Mouse (Mus musculus) adrenal gland, postnatal 25 days (tissue): ENCODE results near the gene Psma6. TPM values are rescaled to one million over a fixed set of nuclear protein-coding genes. Genes with fewer than 3 reads are reported as not detected.
"Not testable (repeated sequence)": the region's sequence is repeated elsewhere in the genome, so short reads cannot be mapped to it uniquely, and the experiment has no call there.

Source experiments
- DNase-seq: peaks from one replicate; pipeline ENCODE4 v3.0.0; 2021; ENCODE audit warnings: mixed read lengths
- long read RNA-seq: library from polyadenylated mRNA; stranded (forward); transcript quantifications from one replicate; pipeline ENCODE4 v2.0.0, GENCODE M21; 2021
- total RNA-seq: library from RNA; stranded (reverse); gene quantifications from 2 replicates; pipeline ENCODE4 v1.2.3, GENCODE M21; 2021

Psma6 gene
- 216 and 229 TPM in 2 replicates for total RNA-seq
- long read RNA-seq, transcript Psma6-201 (7 exons, 1,042 nt) = major isoform, 123 of 127 reads
- long read RNA-seq, partial matches to known transcripts = 2 of 127 reads
- long read RNA-seq, other reads (novel, unspliced or antisense) = 2 of 127 reads

GRCm38 (mm10) chr12:55384023-55384749, at the start of gene Psma6:
Gene Psma6 (plus strand): TSS chr12:55384222.
- no peak for DNase-seq

GRCm38 (mm10) chr12:55338490-55338889, 45.5 kb upstream of the Psma6 start:
- DNase-seq = not testable (repeated sequence)

- not testable (repeated sequence) for DNase-seq
These were observed 41.0 kb upstream of the Psma6 start for GRCm38 (mm10) chr12:55343045-55343444.

GRCm38 (mm10) chr12:55343998-55344397, 40.0 kb upstream of the Psma6 start:
- DNase-seq = no peak

- DNase-seq = no peak
These were observed 39.4 kb upstream of the Psma6 start for GRCm38 (mm10) chr12:55344583-55344982.

GRCm38 (mm10) chr12:55353423-55353822, 30.6 kb upstream of the Psma6 start:
- no peak for DNase-seq

GRCm38 (mm10) chr12:55354904-55355303, 29.1 kb upstream of the Psma6 start:
- no peak for DNase-seq

GRCm38 (mm10) chr12:55357303-55357702, 26.7 kb upstream of the Psma6 start:
- no peak for DNase-seq

GRCm38 (mm10) chr12:55360929-55361328, 23.1 kb upstream of the Psma6 start:
- no peak for DNase-seq

- no peak for DNase-seq
These were observed 18.9 kb upstream of the Psma6 start for GRCm38 (mm10) chr12:55365083-55365482.

GRCm38 (mm10) chr12:55372424-55373055, 11.5 kb upstream of the Psma6 start:
- DNase-seq = no peak

- DNase-seq = no peak
These were observed 6.9 kb upstream of the Psma6 start for GRCm38 (mm10) chr12:55376956-55377609.

- no peak for DNase-seq
These were observed 6.4 kb upstream of the Psma6 start for GRCm38 (mm10) chr12:55377610-55377980.

- DNase-seq = no peak
These were observed 804 bp downstream of the Psma6 start for GRCm38 (mm10) chr12:55384826-55385225.

GRCm38 (mm10) chr12:55385931-55386330, 1.9 kb downstream of the Psma6 start:
- no peak for DNase-seq

GRCm38 (mm10) chr12:55386456-55386855, 2.4 kb downstream of the Psma6 start:
- no peak for DNase-seq

- DNase-seq = no peak
These were observed 3.2 kb downstream of the Psma6 start for GRCm38 (mm10) chr12:55387083-55387787.

- DNase-seq = no peak
These were observed 3.9 kb downstream of the Psma6 start for GRCm38 (mm10) chr12:55387788-55388465.

- DNase-seq = peak; percentile 19
These were observed 4.5 kb downstream of the Psma6 start for GRCm38 (mm10) chr12:55388478-55388877.

- DNase-seq = no peak
These were observed 5.4 kb downstream of the Psma6 start for GRCm38 (mm10) chr12:55389132-55390081.

GRCm38 (mm10) chr12:55392120-55392519, 8.1 kb downstream of the Psma6 start:
- DNase-seq = no peak
